Mouse (Mus musculus): Measurements from ENCODE around the gene Mvb12a.

Mvb12a gene

GRCm38 (mm10) chr8:71594324-71594722, 51.6 kb downstream of the Mvb12a start:
- DNase-seq, result no peak

- DNase-seq, result peak; percentile 90 to 98
These were observed 53.1 kb downstream of the Mvb12a start for GRCm38 (mm10) chr8:71595862-71596261.

- DNase-seq, result no peak
These were observed 53.7 kb downstream of the Mvb12a start for GRCm38 (mm10) chr8:71596384-71596783.

GRCm38 (mm10) chr8:71596798-71597197, 54.1 kb downstream of the Mvb12a start:
- no peak for DNase-seq

GRCm38 (mm10) chr8:71597451-71597850, 54.7 kb downstream of the Mvb12a start, which contains the start of gene Fam129c:
TSS of gene Fam129c (plus strand) at chr8:71597648.
- no peak for DNase-seq
